Mouse (Mus musculus): Measurements from ENCODE around the gene Ythdf1. TPM values are rescaled to one million over a fixed set of nuclear protein-coding genes. Genes with fewer than 3 reads are reported as not detected.

The Ythdf1 gene
- polyA plus RNA-seq, 1 experiment from 2014 or later, result 50.7 TPM

DNA sequence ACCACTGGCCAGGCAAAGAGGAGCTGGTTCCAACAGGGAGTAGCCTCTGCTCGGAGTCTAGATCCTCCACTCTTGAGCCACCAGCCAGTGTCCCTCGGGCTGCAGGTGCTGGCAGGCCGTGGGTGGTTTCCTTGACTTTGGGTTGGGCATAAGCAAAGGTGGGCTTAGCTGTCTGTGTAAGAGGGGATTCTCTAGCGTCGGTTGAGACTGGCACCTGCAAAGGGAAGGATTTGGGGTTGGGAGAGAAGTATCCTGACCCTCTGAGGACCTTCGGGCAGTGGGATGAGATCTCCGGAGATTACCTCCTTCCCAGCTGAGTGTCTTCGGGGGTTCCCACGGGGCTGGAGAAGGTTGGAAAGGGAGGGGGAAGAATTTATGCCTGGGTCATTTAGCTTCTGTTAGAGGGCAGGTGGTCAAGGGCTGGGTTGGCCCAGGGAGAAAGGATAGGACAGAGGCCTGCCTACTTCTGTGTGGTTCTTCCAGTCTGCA is 28.9 kb downstream of the Ythdf1 start:
- 3% methylated on average over 9 of the region's 9 CpGs for WGBS

DNA sequence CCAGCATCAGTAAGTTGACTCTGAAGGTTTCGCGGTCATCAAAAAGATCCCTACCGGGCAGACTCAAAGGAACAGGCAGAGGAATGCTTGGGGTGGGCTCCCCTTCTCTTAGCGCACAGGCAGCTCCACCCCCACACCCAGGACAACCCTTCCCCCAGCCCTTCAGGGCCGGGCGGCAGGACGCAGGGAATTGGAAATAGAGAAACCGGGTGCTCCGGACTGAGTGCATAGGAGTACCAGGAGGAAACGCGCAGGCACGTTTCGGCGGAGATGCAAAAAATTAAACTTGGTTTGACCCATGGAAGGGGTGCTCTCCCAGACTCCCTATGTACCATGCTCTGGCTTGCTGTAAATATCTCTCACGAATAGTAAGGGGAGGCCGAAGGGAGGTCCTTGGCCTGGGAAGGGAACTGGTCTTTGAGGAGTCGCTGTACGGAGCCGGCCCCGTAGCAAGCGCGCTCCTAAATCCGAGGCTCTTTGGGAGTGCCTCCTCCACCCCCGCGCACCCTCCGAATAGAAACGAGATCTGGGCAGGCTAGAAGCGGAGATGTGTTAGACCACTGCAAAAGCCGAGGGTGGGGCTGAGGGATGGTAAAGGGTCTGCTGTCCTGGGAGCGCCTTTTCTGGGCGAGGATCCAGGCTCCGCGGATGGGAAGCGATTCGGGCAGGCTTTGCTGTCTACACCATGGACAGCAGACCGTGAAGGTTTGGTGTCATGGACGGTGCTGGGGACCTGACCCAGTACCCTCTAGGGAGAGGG is 29.5 kb downstream of the Ythdf1 start:
- Histone ChIP-seq H3K27ac (replicated peaks) (peak overlapping the region; percentile 99), H3K9me3 (no peaks in the 10 kb centered on the region), H3K4me1 (replicated peaks) (peaks cover 79% of the 10 kb centered on the region), H3K36me3 (0 out of 2 replicates have a peak, but pooled peaks cover 7% of the 10 kb centered on the region), H3K4me2 (peak overlapping the region; percentile 74), H3K27me3 (peaks cover 26% of the 10 kb centered on the region), H3K4me3 (peak overlapping the region; percentile 88), H3K9ac (peak overlapping the region; percentile 100)
- no peak for ATAC-seq (ENCODE audit: low read depth)
- WGBS, result under 1% methylated on average over 37 of the region's 37 CpGs

More for the DNA sequence above, 28.9 kb downstream of the Ythdf1 start:
- peaks cover 26% of the 10 kb centered on the region for H3K27me3 ChIP-seq
- H3K9me3 ChIP-seq, result no peaks in the 10 kb centered on the region
- H3K27ac ChIP-seq (replicated peaks), result peak overlapping the region; percentile 99
- peak overlapping the region; percentile 88 for H3K4me3 ChIP-seq
- H3K4me1 ChIP-seq (replicated peaks), result peaks cover 82% of the 10 kb centered on the region
- H3K9ac ChIP-seq, result peak overlapping the region; percentile 100
- ATAC-seq (ENCODE audit: low read depth), result no peak
- H3K36me3 ChIP-seq, result 0 out of 2 replicates have a peak, but pooled peaks cover 7% of the 10 kb centered on the region
- peak overlapping the region; percentile 74 for H3K4me2 ChIP-seq

- H3K36me3 ChIP-seq, result 0 out of 2 replicates have a peak, but pooled peaks cover 2% of the 10 kb centered on the region
- 2% methylated on average over 29 of the region's 29 CpGs for WGBS
- H3K9ac ChIP-seq, result peak overlapping the region; percentile 100
- ATAC-seq (ENCODE audit: low read depth), result no peak
- peaks cover 26% of the 10 kb centered on the region for H3K27me3 ChIP-seq
- peak overlapping the region; percentile 74 for H3K4me2 ChIP-seq
- peak overlapping the region; percentile 88 for H3K4me3 ChIP-seq
- no peaks in the 10 kb centered on the region for H3K9me3 ChIP-seq
- H3K27ac ChIP-seq (replicated peaks), result peak overlapping the region; percentile 99
- H3K4me1 ChIP-seq (replicated peaks), result peaks cover 78% of the 10 kb centered on the region
Measured at GRCm38 (mm10) chr2:180890422-180891074, 30.2 kb downstream of the Ythdf1 start.

GRCm38 (mm10) chr2:180889921-180890280 is 30.8 kb downstream of the Ythdf1 start:
- Histone ChIP-seq H3K4me1 (replicated peaks) (peaks cover 72% of the 10 kb centered on the region), H3K4me3 (peak overlapping the region; percentile 88)
- ATAC-seq (ENCODE audit: low read depth), result no peak

GRCm38 (mm10) chr2:180889271-180889920 is 31.4 kb downstream of the Ythdf1 start:
- Histone ChIP-seq H3K4me1 (replicated peaks) (peaks cover 69% of the 10 kb centered on the region), H3K27ac (replicated peaks) (peak overlapping the region; percentile 99), H3K9me3 (no peaks in the 10 kb centered on the region), H3K4me3 (peak overlapping the region; percentile 17), H3K9ac (peak overlapping the region; percentile 100), H3K36me3 (no peaks in the 10 kb centered on the region), H3K4me2 (peak overlapping the region; percentile 74), H3K27me3 (peaks cover 26% of the 10 kb centered on the region)
- WGBS, result 3% methylated on average over 19 of the region's 19 CpGs
- ATAC-seq (ENCODE audit: low read depth), result no peak

More at GRCm38 (mm10) chr2:180889921-180890280, 30.8 kb downstream of the Ythdf1 start:
- WGBS, result 8% methylated on average over 4 of the region's 4 CpGs
- no peaks in the 10 kb centered on the region for H3K9me3 ChIP-seq
- H3K4me2 ChIP-seq, result peak overlapping the region; percentile 74
- peak overlapping the region; percentile 99 for H3K27ac ChIP-seq (replicated peaks)
- H3K9ac ChIP-seq, result peak overlapping the region; percentile 100
- H3K27me3 ChIP-seq, result peaks cover 26% of the 10 kb centered on the region
- no peaks in the 10 kb centered on the region for H3K36me3 ChIP-seq

DNA sequence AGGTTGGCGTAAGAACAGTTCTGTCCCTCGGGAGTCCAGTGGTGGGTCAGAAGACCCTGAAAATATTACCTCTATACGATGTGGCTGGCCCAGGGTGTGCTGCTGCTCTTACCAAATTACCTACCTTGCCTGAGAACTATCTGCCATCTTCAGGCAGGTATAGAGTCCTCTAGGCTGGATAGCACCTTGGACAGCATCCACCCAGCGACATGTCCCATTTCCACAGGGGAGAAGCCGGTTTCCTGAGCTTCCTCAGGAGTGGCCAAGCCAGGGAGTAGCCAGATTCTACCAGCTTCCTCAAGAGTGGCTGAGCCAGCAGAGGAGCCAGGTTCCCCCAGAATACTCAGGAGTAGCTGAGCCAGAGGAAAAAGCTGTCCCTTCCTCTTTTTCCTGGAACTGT is 35.5 kb downstream of the Ythdf1 start:
- ATAC-seq (ENCODE audit: low read depth), result no peak
- Histone ChIP-seq H3K9me3 (no peaks in the 10 kb centered on the region), H3K36me3 (no peaks in the 10 kb centered on the region), H3K27me3 (peaks cover 6% of the 10 kb centered on the region; the same call in 1 of the 2 replicates), H3K27ac (replicated peaks) (no peak overlapping the region), H3K9ac (no peak overlapping the region), H3K4me1 (replicated peaks) (peaks cover 49% of the 10 kb centered on the region), H3K4me2 (no peak overlapping the region), H3K4me3 (no peak overlapping the region)
- whole genome bisulfite sequencing, result 77% methylated on average over 5 of the region's 5 CpGs

DNA sequence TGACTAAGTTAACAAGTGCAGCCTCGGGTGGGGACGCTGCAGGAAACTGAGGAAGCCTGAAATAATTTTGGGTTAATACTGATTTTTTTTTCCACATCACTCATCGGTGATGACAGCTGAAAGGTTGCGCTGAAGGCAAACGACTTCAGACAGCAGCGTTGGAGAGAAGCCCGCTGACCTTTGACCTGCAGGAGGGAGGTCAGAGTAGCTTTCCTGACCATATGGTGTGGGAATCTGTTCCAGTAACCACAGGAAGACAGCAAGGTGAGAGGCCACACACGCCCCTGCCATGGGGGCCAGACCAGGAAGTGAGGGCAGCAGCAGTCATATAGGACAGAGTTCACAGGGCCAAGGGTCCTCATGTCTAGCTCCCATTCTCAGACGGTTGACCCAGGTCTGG is 39.5 kb downstream of the Ythdf1 start:
- no peak overlapping the region for H3K4me2 ChIP-seq
- peaks cover 44% of the 10 kb centered on the region for H3K4me1 ChIP-seq (replicated peaks)
- H3K4me3 ChIP-seq, result no peak overlapping the region
- no peaks in the 10 kb centered on the region for H3K36me3 ChIP-seq
- no peak for ATAC-seq (ENCODE audit: low read depth)
- no peaks in the 10 kb centered on the region for H3K27me3 ChIP-seq
- no peak overlapping the region for H3K27ac ChIP-seq (replicated peaks)
- H3K9me3 ChIP-seq, result no peaks in the 10 kb centered on the region
- whole genome bisulfite sequencing, result 75% methylated on average over 9 of the region's 9 CpGs
- H3K9ac ChIP-seq, result no peak overlapping the region

DNA sequence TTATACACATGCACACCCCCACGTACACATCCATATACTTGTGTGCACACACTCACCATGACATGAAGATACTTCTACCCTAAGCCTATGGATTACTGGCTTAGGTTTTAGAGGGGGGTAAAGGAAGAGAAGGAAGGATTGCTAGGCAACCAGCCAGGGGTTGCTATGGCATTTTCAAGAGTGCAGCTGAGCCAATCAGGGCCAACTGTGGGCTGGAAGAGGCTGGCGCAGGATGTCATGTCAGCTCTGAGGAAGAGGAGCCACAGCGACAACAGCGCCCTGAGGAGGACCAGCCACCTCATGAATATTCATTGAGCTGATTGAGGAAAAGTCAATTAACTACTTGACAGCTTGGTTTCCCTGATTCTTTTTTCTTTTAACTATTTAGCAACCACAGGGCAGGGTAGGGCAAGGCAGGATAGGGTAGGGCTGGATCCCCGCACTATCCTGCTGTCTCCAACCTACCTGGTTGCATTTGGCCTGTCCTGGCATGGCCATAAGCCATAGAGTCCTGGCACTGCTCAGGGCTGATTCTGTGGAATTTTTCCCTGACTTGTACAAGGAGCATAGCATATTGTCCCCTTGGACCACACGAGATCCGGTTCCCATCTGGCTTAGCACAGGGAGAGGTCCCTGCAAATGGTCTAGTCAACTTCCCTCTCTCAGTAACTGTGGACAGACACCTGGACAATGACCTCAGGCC is 41.2 kb downstream of the Ythdf1 start:
- WGBS, result 29% methylated on average over 7 of the region's 7 CpGs
- Histone ChIP-seq H3K27me3 (no peaks in the 10 kb centered on the region), H3K36me3 (no peaks in the 10 kb centered on the region), H3K4me2 (peak overlapping the region; percentile 22; the same call in 1 of the 2 replicates), H3K4me1 (replicated peaks) (peaks cover 38% of the 10 kb centered on the region), H3K4me3 (no peak overlapping the region), H3K9me3 (no peaks in the 10 kb centered on the region), H3K27ac (replicated peaks) (peak overlapping the region; percentile 86), H3K9ac (no peak overlapping the region)
- peak; percentile 96 for ATAC-seq (ENCODE audit: low read depth)

GRCm38 (mm10) chr2:180870006-180870405 is 50.7 kb downstream of the Ythdf1 start:
- Histone ChIP-seq H3K9ac (no peak overlapping the region), H3K9me3 (no peaks in the 10 kb centered on the region), H3K4me3 (no peak overlapping the region), H3K4me1 (replicated peaks) (no peaks in the 10 kb centered on the region), H3K27ac (replicated peaks) (peak overlapping the region; percentile 59; the same call in 1 of the 2 replicates), H3K27me3 (no peaks in the 10 kb centered on the region), H3K36me3 (no peaks in the 10 kb centered on the region), H3K4me2 (no peak overlapping the region)
- no peak for ATAC-seq (ENCODE audit: low read depth)
- WGBS, result 47% methylated on average over 3 of the region's 3 CpGs

- Histone ChIP-seq H3K36me3 (no peaks in the 10 kb centered on the region), H3K27me3 (peaks cover 50% of the 10 kb centered on the region), H3K4me1 (replicated peaks) (peaks cover 12% of the 10 kb centered on the region; the same call in 1 of the 2 replicates), H3K9ac (no peak overlapping the region), H3K4me2 (no peak overlapping the region), H3K9me3 (no peaks in the 10 kb centered on the region), H3K27ac (replicated peaks) (peak overlapping the region; percentile 68), H3K4me3 (no peak overlapping the region)
- WGBS, result 72% methylated on average over 12 of the region's 12 CpGs
- ATAC-seq (ENCODE audit: low read depth), result no peak
Measured at GRCm38 (mm10) chr2:180861561-180861960, 59.2 kb downstream of the Ythdf1 start.

DNA sequence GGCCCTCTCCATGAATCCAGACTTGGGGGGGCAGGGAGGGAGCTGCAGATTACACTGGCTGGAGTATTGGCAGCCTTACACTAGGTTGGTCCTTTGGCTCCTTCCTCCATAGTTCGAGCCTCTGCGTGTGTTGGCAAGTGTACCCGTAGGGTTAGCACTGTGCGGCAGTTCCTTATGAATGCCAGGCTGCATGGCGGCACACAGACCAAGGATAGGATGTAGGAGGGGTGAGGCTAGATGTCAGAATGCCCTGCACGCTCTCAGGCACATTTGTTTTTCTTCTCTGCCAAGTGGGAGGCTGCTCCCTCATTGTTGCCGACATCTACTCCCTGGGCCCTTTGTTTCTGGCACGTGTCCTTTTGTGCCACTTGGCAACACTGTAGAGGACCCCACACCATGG is 63.6 kb downstream of the Ythdf1 start:
- Histone ChIP-seq H3K9me3 (no peaks in the 10 kb centered on the region), H3K27me3 (peaks cover 71% of the 10 kb centered on the region), H3K4me1 (replicated peaks) (peaks cover 38% of the 10 kb centered on the region), H3K4me2 (no peak overlapping the region), H3K36me3 (no peaks in the 10 kb centered on the region), H3K27ac (replicated peaks) (no peak overlapping the region), H3K9ac (no peak overlapping the region), H3K4me3 (no peak overlapping the region)
- WGBS, result 48% methylated on average over 8 of the region's 8 CpGs
- ATAC-seq (ENCODE audit: low read depth), result peak; percentile 70
